Mouse (Mus musculus): ENCODE results near the gene Acbd6.

Acbd6 gene

DNA sequence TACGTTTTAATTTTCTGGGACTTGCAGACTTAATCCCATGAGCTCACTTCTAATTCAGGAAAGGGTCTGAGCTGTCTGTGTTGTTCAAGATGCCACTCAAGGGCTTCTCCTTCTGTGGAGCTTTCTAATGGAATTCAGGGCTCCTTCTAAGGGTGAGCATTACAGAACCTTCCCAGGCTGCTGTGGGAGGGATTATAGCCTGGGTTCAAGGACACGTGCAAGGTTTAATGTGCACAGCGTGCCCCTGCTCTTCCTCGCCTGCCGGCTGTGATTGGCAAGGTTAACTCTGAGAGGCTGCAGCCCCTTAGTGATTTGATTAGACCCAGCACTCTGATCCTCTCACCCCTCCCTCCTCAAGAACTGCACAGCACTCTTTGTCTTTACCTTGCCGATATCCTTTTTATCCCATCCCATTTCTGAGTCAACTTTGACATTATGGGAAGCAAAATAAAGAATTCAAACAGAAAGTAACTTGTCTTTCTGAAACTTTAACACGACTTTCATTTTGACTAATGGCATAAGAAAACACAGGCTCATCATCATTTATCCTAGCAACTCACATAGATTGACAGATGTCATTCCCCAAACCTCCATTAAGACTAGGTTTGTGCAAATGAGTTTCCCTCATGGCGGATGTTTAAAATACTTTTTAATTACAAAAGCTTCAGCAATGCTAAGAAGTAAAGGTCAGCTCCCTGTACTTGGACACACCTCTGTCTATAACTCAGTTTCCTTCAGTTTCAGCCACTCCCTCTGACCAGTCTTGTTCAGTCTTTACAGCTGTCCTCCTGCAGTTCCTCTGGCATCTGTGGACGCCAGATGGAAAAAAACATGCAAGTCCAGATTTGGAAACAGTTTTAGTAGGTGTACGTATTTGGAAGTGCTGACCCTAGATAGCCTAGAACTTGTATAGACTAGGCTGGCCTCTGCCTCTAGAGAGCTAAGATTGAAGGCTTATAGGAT lies 88.7 kb downstream of the Acbd6 start:
- no peak for DNase-seq (ENCODE audit: low read depth, low spot score)

DNA sequence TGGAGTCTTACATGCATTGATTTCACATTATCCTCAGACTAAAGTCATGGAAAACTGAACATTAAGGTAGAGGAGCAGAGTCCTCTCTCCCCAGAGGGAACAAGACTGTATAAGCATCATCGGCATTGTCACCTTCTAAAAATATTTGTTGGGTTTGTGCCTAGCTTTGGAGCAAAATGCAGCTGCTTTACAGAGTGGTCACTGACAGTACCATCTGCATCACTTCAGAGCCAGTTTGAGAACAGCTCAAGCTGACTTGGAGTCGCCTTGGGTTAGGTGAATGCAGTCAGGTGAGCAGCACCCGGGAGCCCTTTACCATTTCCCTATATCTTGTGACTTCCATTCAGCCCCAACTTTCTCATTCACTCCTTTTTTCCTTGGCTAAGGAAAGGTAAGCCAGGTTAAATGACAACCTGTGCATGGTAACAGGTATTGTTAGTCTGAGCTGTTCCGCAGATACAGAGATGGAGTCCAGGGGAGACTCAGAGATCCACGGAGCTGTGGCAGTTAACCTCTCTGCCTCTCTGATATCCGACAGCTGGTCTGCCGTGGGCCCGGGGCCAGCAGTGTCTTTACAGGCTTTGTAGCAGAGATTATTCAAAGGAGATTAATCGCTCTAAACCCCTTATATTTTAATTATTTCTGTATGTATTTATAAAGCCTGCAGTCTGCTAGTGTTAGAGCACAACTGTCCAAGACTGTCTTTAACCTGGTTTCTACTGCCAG lies 92.4 kb downstream of the Acbd6 start:
- no peak for DNase-seq (ENCODE audit: low read depth, low spot score)

DNA sequence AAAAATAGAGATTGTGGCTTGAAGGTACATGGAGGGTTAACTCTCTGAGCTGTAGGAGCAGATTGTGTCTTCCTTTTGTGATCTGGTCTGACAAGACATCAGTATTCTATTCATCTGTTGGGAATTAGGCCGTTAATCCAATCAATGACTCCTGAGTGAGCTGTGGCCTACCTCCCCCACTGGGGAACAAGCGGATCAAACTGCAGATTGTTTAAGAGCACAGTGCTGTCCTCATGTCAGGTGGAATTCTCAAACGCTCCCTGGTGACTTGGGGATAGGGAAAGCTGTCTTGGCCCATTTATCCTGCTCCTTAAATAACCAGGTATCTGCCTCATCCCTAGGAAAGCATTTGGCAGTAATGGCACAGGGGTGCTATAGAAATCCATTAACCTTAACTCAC lies 97.0 kb downstream of the Acbd6 start:
- no peak for DNase-seq (ENCODE audit: low read depth, low spot score)

DNA sequence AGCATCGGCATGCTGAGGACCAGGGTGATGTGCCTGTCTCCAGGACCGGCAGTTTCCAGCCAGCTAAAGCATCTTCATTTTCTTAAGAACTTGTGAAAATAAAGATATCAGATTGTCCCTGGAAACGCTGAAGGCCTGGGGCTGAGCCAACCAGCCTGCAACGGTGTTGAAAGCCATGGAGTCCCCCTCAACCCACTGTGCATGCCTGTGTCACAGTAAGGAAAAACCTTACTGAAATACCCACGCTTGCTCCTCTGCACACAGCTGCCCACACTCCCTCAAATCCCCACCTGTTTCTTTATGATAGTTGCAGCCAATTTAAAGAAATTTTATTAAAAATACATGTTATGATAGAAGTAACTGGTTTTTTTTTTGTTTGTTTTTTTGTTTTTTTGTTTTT lies 98.4 kb downstream of the Acbd6 start:
- DNase-seq (ENCODE audit: low read depth, low spot score) = no peak

DNA sequence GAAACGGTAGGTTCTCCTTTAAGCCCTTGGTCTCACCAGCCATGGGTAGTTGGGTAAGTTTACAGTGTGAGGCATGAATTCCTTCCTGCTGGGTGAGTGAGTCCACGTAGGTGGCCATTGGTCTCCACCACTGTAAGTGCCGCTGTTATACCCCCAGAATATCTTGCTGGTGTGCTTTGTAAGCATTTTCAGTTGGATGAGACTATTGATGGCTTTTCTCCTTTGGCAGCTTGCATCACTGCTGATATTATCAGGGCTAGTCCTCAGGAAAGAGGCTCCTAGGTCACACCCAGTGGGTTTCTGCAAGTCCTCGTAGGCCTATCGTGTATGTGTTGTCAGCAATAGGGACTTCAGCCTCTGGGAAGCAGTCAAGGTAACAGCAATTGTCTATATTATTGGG lies 106.1 kb downstream of the Acbd6 start:
- DNase-seq (ENCODE audit: low read depth, low spot score) = no peak

DNA sequence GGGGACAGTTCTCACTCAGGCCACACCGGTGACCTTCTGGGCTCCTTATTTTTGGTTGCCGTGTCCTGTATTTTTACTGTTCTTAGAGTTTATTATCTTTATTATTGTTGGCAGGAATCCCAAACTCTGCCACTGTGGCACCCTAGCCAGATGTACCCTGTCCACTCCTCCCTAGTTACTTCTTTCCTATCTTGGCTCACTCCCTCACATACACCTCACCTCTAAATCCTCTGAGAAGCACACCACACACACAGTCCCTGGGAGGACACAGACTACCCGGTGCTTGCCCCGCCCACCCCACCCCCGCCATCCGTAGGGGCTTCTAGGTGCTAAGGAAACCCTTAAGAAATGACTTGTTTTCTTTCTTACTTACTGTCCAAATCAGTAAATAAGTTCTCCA lies 117.7 kb downstream of the Acbd6 start:
- DNase-seq (ENCODE audit: low read depth, low spot score) = no peak

DNA sequence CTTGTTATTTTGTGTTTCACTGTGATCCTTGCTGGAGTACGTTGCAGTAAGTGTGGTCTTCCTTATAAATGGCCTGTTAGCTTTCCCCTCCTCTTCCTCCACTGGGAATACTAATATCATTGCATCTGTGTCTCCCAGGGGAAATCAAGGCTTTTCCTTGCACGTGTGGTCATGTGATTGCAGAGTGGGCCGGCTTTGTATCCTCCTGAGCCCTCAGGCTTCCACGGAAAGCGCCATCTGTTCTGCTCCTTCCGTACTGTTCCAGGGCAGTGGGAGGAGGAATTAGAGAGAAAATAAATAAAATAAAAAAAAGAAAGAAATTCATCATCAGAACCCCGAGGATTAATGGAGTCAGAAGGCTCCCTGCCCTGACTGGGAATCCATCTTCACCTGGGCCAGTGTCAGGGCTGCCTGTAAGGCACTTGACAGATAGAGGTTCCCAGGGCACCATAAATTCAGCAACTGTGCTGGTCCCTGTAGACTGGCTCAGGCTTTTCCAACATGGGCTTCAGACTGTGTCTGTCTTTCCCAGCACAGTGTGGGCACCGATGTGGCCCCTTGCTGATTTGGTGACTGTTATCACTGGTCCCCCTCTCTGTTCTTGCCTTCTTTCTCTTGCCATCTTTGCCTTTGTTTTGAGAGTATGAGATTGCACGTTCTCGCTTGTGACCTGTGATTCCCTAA lies 123.3 kb downstream of the Acbd6 start:
- DNase-seq (ENCODE audit: low read depth, low spot score) = no peak

DNA sequence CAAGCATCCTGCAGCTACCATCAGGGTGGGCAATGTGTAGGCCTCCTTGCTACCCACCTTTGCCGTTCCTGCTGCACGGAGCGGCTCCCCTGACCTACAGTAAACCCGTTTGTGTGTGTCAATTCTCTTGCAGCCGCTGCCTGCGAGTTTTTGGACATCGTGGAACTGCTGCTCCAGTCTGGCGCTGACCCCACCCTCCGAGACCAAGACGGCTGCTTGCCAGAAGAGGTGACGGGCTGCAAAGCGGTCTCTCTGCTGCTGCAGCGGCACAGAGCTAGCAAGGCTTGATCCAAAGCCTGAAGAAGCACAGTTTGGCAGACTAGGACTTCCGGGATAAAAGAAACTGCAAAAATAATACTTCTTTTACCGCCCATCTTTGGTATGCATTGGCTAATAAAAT lies 128.9 kb downstream of the Acbd6 start:
- DNase-seq (ENCODE audit: low read depth, low spot score) = no peak

DNA sequence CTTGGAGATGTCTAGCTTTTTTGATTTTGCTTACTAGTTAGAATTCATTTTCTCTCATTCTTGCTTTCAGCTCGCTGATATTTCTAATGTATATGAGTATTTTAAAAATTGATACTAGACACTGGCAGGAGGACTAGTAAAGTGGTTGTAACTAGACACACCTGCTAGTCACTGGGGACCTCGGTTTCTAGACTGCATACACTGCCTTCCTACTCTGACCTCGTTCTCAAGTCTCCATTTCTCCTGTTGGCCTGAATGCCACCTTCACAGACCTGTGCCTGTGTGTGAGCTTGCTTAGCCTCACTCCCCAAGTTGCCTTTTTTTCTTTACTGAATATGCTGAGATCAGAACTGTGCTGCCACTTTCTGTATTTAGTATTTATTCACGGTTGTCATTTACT lies 131.2 kb downstream of the Acbd6 start:
- DNase-seq (ENCODE audit: low read depth, low spot score) = no peak

DNA sequence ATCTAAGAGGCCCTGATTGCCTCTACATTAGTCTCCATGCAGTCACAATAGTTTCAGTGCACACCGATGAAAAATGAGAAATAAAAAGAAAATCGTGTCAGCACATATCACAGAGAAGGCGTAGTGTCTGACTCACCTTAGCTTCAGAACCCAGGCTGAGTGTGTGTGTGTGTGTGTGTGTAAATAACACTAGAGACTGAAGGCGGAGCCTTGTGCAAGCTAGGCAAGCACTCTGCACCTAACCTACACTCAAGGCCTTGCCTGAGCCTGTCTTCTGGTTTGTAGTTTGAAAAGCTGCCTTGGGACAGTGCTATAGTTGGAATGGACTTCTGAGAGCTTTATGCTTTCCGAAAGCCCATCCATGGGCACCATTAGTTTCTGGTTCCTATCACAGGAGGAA lies 131.6 kb downstream of the Acbd6 start:
- DNase-seq (ENCODE audit: low read depth, low spot score) = no peak

DNA sequence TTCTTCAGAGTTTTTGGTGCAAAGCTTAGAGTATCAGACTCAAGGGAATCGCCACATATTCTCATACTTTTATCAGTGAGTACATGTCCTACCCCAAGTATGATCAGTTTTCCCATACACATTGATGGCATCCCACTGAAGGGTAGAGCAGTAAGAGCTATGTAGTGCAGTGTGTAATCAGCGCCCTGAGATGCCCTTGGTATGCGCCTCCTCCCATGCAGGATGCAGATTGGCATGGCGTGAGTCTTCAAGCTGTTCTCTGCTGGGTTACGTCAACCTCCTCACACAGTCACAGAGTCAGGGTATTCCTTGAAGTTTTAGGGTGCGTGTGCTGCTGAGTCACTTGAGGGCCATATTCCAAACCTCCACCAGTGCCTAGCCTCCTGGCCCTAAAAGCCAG lies 134.3 kb downstream of the Acbd6 start:
- DNase-seq (ENCODE audit: low read depth, low spot score) = no peak

DNA sequence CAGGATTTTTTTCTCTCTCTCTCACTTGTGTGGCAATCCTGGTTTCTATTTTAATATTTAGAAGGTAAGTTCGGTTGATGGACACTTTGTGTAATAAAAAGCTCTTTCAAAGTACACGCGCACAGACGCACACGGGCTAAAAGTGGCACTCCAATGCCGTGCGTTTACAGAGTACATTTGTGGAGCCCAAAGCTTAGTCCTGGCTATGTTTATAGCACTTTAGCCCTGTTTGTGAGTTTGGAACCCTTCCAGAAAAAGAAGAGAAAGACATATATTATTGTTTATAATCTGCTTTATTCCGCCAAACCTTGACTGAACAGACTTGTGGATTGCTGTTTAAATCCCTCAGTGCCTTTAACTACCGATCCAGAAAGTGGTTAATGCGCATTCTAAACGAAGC lies 135.1 kb downstream of the Acbd6 start:
- no peak for DNase-seq (ENCODE audit: low read depth, low spot score)

DNA sequence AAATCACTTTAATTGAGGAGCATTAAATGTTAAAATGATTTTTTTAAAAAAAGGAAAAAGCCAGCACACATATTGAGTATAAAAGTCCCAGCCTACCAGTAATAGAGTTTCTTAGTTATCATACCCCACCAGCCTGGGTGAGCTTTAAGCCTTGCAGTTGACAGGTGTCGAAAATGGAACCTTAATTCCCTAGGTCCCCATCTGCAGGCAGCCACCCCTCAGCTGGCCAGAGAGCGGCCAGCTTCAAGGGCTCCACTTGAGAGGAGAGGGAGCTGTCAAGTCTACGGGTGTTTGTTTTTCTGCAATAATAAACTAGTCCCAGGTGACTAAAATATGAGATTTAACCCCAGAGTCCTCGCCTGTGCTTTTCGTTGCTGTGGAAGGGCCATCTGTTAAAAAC lies 135.5 kb downstream of the Acbd6 start:
- DNase-seq (ENCODE audit: low read depth, low spot score) = no peak

DNA sequence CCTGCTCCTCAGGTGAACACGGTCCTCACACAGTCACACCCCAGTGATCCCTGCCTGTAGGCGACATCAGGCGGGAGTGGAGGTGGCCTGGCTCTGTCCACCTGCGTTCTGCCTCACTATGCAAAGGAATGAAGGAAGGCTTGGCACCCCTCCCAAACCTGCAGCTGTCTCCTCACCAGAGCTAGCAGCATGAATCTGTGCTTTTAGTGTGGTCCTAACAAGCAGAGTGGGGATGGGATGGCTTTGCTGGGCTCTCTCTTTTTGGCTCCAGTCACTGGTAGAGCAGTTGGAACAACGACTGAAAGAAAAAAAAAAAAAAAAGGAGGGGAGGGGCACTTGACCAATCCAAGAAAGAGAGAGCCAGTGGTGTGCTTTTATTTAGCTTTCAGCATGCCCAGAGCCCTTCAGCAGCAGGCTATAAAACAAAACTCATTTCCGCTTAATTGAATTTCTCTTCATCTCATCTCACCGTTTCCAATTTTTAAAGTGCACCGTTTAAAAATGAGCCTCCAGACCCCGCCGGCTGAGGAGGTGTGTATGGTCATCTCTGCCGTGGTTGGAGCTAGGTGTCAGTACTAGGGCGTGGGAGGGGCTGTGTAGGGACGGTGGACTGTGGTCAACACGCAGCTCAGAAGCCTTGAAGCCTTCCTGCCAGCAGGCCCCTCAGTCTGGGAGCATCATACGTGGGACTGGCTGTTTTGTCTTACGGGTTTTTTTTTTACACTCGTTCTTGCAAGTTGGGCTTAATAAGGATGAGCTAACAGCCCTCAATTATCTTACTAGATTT lies 140.6 kb downstream of the Acbd6 start:
- no peak for DNase-seq (ENCODE audit: low read depth, low spot score)

DNA sequence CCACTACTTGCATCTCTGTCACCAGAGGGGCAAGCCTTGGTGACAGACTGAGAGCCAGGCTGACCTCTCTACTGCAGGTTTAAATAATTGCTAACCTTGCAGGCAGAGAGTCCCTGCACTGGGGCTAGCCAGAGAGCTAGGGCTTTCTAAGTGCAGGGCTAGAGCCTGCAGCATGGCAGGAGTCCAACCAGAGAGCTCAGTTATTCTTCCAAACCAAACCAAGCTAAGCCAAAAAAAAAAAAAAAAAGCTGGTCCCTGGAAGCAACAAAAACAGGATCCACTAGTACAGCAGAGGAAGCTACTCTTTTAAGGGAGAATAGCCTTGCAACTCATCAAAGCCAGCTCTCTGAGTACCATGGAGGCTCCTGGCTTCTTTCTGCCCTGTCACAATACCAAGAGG lies 143.0 kb downstream of the Acbd6 start:
- peak; percentile 10 for DNase-seq (ENCODE audit: low read depth, low spot score)

DNA sequence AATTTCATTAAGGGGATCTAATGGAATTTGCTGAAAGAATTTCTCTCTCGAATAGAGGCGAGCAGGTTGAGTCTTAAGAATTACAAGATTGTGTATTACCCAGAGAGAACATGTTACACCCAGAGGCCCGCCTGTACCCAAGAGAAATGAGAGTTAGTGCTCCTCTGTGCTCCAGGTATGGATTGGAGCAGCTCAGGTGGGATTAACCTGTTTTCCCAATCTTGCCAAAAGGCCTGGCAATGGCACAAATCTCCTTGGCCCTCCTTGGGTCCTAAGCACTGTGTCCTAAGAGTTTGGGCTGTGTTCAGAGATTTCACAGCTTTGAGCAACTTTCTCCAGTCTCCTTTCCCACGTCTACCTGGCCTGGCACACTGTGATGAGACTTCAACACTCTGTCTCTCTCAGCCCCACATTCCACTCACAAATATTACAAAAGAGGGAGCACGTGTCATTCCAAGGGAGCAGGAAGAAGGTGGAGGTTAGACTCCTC lies 145.3 kb downstream of the Acbd6 start:
- no peak for DNase-seq (ENCODE audit: low read depth, low spot score)

DNA sequence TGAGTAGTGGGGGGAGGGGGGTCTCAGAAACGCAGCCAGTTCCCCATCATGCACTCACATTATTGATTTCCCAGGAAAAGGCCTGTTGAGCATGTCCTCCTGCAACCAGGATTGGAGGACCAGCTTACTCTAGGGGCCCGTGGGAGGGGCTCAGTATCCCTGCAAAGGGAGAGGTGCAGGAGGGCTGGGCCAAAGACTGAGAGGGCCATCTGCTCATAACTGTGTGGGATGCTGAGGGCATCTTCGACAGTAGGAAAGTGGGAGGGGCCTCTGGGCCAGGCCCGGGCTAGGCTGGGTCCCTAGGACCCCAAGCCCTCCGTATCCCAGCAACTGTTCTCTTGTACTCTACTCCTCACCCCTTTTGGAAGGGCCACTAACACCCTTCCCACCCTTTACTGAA lies 146.3 kb downstream of the Acbd6 start:
- no peak for DNase-seq (ENCODE audit: low read depth, low spot score)

DNA sequence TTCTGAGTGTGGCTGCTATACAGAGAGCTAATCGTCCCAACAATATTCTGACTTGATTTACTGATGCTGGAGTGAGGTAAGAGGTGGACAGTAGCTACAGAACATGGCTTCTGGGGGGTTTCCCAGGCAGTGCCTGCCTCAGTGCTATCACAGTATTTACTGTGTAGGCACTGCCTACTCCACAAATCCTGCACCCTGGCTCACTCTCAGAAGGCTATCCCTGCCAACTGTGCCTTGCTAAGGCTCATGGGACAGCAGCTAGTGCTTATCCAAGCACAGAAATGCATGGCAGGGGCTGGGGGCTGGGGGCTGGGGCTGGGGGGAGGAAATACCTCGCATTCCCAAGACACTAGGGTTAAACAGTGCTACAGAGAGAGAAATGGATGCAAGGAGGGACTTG lies 155.4 kb downstream of the Acbd6 start:
- no peak for DNase-seq (ENCODE audit: low read depth, low spot score)

DNA sequence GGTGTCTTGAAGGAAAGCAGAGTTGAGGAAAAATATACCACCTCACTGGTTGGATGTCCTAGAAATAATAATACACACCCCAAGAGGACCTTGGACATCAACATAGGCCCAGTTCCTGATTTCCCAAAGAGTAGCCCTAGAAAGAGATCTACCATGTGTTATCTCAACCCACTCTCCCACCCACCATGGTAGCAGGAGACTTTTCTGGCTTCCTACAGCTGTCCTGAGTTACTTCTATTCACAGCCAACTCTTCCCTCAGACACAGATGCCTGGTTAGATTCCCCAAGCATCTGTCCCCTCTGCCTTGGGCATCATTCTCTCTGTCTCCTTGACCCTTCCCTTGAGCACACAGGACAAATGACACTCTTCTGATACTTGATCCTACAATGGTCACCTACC lies 157.4 kb downstream of the Acbd6 start:
- no peak for DNase-seq (ENCODE audit: low read depth, low spot score)

DNA sequence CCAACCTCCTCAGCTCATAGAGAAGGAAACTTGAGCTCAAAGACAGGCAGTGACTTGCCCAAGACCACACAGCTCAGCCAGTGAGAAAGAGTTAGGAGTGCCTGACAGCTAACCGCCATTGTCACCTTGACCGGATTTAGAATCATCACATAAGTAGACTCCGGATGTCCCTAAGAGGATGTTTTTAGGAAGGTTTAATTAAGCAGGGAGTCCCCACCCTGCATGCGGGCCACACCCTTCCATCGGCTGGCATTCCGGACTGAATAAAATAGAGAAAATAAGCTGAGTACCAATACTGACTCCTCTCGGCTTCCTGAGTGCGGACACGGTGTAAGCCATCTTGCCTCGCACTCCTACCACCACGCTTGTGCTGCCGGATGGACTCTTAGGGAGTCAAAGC lies 159.4 kb downstream of the Acbd6 start:
- no peak for DNase-seq (ENCODE audit: low read depth, low spot score)

DNA sequence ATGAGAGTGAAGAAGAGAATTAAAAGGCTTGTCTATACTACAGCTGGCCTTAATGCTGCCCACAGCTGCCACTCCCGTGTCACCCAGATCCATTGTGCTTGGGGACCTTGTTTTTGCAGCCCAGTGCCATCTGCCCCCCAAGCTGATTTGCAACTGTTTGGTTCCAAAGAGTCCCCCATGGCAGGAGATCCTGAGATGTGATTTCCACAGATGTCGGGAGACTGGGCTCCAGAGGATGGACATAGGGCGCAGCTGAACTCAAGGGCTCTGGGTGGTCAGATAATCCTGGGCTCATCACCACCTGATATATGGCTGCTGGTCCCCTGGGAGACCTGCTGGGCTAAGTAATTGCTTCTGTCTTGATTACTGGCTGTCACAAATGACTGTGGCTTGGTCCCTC lies 160.9 kb downstream of the Acbd6 start:
- DNase-seq (ENCODE audit: low read depth, low spot score) = no peak

DNA sequence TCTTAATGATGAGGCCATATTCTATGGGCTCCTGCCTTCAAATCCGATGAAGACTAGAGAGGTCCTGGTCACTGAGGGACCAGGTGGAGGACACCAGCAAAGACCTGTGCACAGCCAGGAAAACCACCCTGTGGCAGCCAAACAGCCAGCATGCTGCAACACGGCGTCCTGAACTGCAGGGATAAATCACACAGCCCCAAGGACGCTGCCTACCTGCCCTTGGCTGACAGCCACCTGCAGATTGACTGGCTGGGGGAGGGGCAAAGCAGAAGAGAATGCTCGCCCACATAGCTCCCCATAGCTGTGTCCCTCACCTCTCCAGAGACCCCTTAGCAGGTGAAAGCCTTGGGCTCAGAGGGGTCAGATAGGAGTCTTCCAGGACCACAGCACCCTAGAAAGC lies 162.1 kb downstream of the Acbd6 start:
- DNase-seq (ENCODE audit: low read depth, low spot score) = no peak

All from 3T3-L1 (cell line).